Mouse (Mus musculus): ENCODE results near the gene Bckdha. TPM values are rescaled to one million over a fixed set of nuclear protein-coding genes. Genes with fewer than 3 reads are reported as not detected.
A peak's percentile ranks its signal among the peaks of the same experiment; 100 is the strongest.

Bckdha gene
- total and polyA plus RNA-seq, 3 experiments = 27.0 to 33.1 TPM; not detected in 1

DNA sequence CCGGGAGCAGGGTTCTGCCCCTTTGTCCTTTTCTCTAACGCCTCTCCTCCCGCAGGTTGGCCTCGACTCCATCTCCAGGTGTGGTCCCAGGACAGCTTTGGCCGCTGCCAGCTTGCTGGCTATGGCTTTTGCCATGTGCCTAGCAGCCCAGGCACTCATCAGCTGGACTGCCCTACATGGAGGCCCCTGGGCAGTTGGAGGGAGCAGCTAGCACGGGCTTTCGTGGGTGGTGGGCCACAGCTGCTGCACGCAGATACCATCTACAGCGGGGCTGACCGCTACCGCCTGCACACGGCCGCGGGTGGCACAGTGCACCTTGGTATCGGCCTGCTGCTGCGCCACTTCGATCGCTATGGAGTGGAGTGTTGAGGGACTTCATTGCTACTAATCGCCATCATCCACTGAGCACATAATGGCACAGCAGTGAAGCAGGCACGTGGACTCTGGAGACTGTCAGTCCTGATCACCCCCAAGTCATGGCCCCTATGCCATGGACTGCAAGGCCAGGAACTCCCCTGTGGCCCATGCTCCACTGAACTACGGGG lies 27.2 kb upstream of the Bckdha start:
- no peaks in the 10 kb centered on the region for H3K27me3 ChIP-seq (ENCODE audit: control insufficient read depth in 1 of 2, insufficient read depth in 2 of 2, low read length in 2 of 2)
- DNase-seq (ENCODE audit: low read depth, low spot score) = no peak
- peaks cover 13 to 52% of the 10 kb centered on the region in 2 experiments for H3K4me1 ChIP-seq (ENCODE audit: control insufficient read depth in 1 of 2, insufficient read depth in 2 of 2, low read length in 2 of 2)
- peaks cover 3 to 46% of the 10 kb centered on the region in 2 experiments for H3K36me3 ChIP-seq (ENCODE audit: control insufficient read depth in 1 of 2, insufficient read depth in 2 of 2, low read length in 2 of 2)
- H3K27ac ChIP-seq (ENCODE audit: control insufficient read depth, low read depth, low read length) = peak overlapping the region; percentile 83
- H3K79me2 ChIP-seq (ENCODE audit: control insufficient read depth, insufficient read depth, low read length, poor library complexity) = peaks cover 73% of the 10 kb centered on the region
- H3K9me3 ChIP-seq (replicated peaks; ENCODE audit: insufficient read depth, low read length) = no peaks in the 10 kb centered on the region
- H3K4me3 ChIP-seq (ENCODE audit: control insufficient read depth in 1 of 2, insufficient read depth in 1 of 2, low read depth in 2 of 2, low read length in 2 of 2) = peak overlapping the region in 1 of 2 experiments; percentile 52; a peak in 2 of 4 replicates
- TF ChIP-seq ELF1 (IDR thresholded peaks at IDR 0.05; ENCODE audit: low read depth, low read length) (no peak), ETS1 (IDR thresholded peaks at IDR 0.05; ENCODE audit: low read depth, low read length) (no peak), ZKSCAN1 (IDR thresholded peaks at IDR 0.05; ENCODE audit: low read depth, low read length) (no peak), CHD1 (IDR thresholded peaks at IDR 0.05; ENCODE audit: low read depth, low read length) (no peak), POLR2AphosphoS5 (IDR thresholded peaks at IDR 0.05; ENCODE audit: borderline replicate concordance, low read depth, low read length) (no peak; the same call in 1 of the 2 replicates), ZMIZ1 (IDR thresholded peaks at IDR 0.05; ENCODE audit: low read depth, low read length) (no peak), MYB (IDR thresholded peaks at IDR 0.05; ENCODE audit: low read depth, low read length) (no peak), TBP (IDR thresholded peaks at IDR 0.05; ENCODE audit: low read depth, low read length) (no peak), JUND (IDR thresholded peaks at IDR 0.05; ENCODE audit: low read depth, low read length) (no peak), USF1 (IDR thresholded peaks at IDR 0.05; ENCODE audit: low read depth, low read length) (no peak), NELFE (IDR thresholded peaks at IDR 0.05; ENCODE audit: low read depth, low read length) (no peak), BHLHE40 (IDR thresholded peaks at IDR 0.05; ENCODE audit: borderline replicate concordance, low read depth, low read length) (no peak), TAL1 (IDR thresholded peaks at IDR 0.05; ENCODE audit: low read length) (no peak), NRF1 (IDR thresholded peaks at IDR 0.05; ENCODE audit: insufficient read depth, low read depth, low read length, poor library complexity, severe bottlenecking) (no peak), POLR2AphosphoS2 (IDR thresholded peaks at IDR 0.05; ENCODE audit: low read length) (no peak), RAD21 (IDR thresholded peaks at IDR 0.05; ENCODE audit: low read depth, low read length) (no peak), POLR2A (IDR thresholded peaks at IDR 0.05; ENCODE audit: control insufficient read depth in 1 of 2, insufficient read depth in 1 of 2, low read depth in 1 of 2, low read length in 2 of 2, poor library complexity in 1 of 2) (no peak), USF2 (IDR thresholded peaks at IDR 0.05; ENCODE audit: borderline replicate concordance in 1 of 2, insufficient read depth in 1 of 2, low read depth in 1 of 2, low read length in 2 of 2) (no peak), MAFK (IDR thresholded peaks at IDR 0.05; ENCODE audit: borderline replicate concordance, low read depth, low read length) (no peak)
- H3K9ac ChIP-seq (ENCODE audit: control insufficient read depth, low read depth, low read length, poor library complexity, severe bottlenecking) = peak overlapping the region; percentile 75

- TF ChIP-seq MAZ (IDR thresholded peaks at IDR 0.05; ENCODE audit: low read depth, low read length) (no peak), MAX (IDR thresholded peaks at IDR 0.05; ENCODE audit: low read length) (no peak), USF1 (IDR thresholded peaks at IDR 0.05; ENCODE audit: low read depth, low read length) (no peak), UBTF (IDR thresholded peaks at IDR 0.05; ENCODE audit: borderline replicate concordance, insufficient read depth, low read depth, low read length) (no peak), NELFE (IDR thresholded peaks at IDR 0.05; ENCODE audit: low read depth, low read length) (no peak), ELF1 (IDR thresholded peaks at IDR 0.05; ENCODE audit: low read depth, low read length) (no peak), GABPA (IDR thresholded peaks at IDR 0.05; ENCODE audit: low read depth, low read length) (no peak), EP300 (IDR thresholded peaks at IDR 0.05; ENCODE audit: low read depth in 1 of 2, low read length in 2 of 2) (no peak), E2F4 (IDR thresholded peaks at IDR 0.05; ENCODE audit: borderline replicate concordance, low read depth, low read length) (no peak), USF2 (IDR thresholded peaks at IDR 0.05; ENCODE audit: borderline replicate concordance in 1 of 2, insufficient read depth in 1 of 2, low read depth in 1 of 2, low read length in 2 of 2) (no peak), HCFC1 (IDR thresholded peaks at IDR 0.05; ENCODE audit: low read depth, low read length) (no peak)
These were observed 25.9 kb upstream of the Bckdha start for GRCm38 (mm10) chr7:25684659-25685058.

More at GRCm38 (mm10) chr7:25684659-25685058, 25.9 kb upstream of the Bckdha start:
- Histone ChIP-seq H3K27me3 (ENCODE audit: control insufficient read depth in 1 of 2, insufficient read depth in 2 of 2, low read length in 2 of 2) (no peaks in the 10 kb centered on the region), H3K9me3 (replicated peaks; ENCODE audit: insufficient read depth, low read length) (no peaks in the 10 kb centered on the region), H3K4me3 (ENCODE audit: control insufficient read depth in 1 of 2, insufficient read depth in 1 of 2, low read depth in 2 of 2, low read length in 2 of 2) (no peak overlapping the region), H3K27ac (ENCODE audit: control insufficient read depth, low read depth, low read length) (peak overlapping the region; percentile 99), H3K79me2 (ENCODE audit: control insufficient read depth, insufficient read depth, low read length, poor library complexity) (peaks cover 63% of the 10 kb centered on the region), H3K9ac (ENCODE audit: control insufficient read depth, low read depth, low read length, poor library complexity, severe bottlenecking) (0 out of 2 replicates have a peak overlapping the region, but pooled peaks have one; percentile 5), H3K36me3 (ENCODE audit: control insufficient read depth in 1 of 2, insufficient read depth in 2 of 2, low read length in 2 of 2) (peaks cover 0 to 43% of the 10 kb centered on the region in 2 experiments; a peak in 2 of 4 replicates), H3K4me1 (ENCODE audit: control insufficient read depth in 1 of 2, insufficient read depth in 2 of 2, low read length in 2 of 2) (peaks cover 13 to 46% of the 10 kb centered on the region in 2 experiments)
- DNase-seq (ENCODE audit: low read depth, low spot score) = no peak

Measured in MEL (cell line).